Mouse (Mus musculus): ENCODE measurements at regions not wholly inside any gene's neighbourhood (a gene's known extent, or its start where the extent isn't known, plus 50 kb on each side); places are given as distances from the start of the nearest gene placed in this dataset.

DNA sequence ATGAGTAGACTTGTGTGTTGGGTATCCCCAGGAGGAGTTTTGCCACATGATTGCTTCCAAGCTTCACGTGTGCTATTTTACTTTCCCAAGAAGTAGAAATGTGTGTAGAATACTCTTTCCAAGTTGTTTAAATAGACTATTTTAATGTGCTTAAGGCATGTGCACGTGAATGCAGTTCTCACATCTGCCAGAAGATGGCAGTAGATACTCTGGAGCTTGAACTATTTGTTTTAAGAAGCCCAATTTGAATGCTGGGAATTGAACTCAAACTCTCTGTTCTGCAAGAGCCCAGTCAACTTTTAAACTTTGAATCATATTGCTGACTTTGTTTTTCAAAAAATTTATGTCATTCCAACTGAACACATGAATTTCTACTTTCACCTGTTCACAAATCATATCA lies 431.3 kb upstream of the Reg3g start:
- H3K4me1 ChIP-seq (replicated peaks; ENCODE audit: control insufficient read depth in 2 of 2, insufficient read depth in 2 of 2, low read length in 1 of 2) = no peaks in the 10 kb centered on the region
- 0% methylated on average over 2 of the region's 2 CpGs for WGBS (ENCODE audit: insufficient replicate concordance)
- DNase-seq (ENCODE audit: low read depth in 3 of 3, low spot score in 3 of 3) (no peak), ATAC-seq (ENCODE audit: insufficient read depth) (no peak)
- H3K27me3 ChIP-seq (ENCODE audit: control insufficient read depth, insufficient read depth, low read length) = no peaks in the 10 kb centered on the region
- H3K4me2 ChIP-seq (ENCODE audit: low read depth) = no peak overlapping the region
- no peak overlapping the region for H3K27ac ChIP-seq
- H3K9me3 ChIP-seq (ENCODE audit: control insufficient read depth, low read length) = no peaks in the 10 kb centered on the region
- no peak overlapping the region for H3K9ac ChIP-seq (replicated peaks)
- H3K36me3 ChIP-seq (replicated peaks; ENCODE audit: control insufficient read depth, insufficient read depth, low read depth) = no peaks in the 10 kb centered on the region
- no peak overlapping the region for H3K4me3 ChIP-seq (ENCODE audit: insufficient read depth in 1 of 2, low read depth in 2 of 2, low read length in 2 of 2)
- TF ChIP-seq EP300 (IDR thresholded peaks at IDR 0.05; ENCODE audit: low read depth) (no peak), CTCF (IDR thresholded peaks at IDR 0.05; ENCODE audit: low read depth) (peak; percentile 57)

DNA sequence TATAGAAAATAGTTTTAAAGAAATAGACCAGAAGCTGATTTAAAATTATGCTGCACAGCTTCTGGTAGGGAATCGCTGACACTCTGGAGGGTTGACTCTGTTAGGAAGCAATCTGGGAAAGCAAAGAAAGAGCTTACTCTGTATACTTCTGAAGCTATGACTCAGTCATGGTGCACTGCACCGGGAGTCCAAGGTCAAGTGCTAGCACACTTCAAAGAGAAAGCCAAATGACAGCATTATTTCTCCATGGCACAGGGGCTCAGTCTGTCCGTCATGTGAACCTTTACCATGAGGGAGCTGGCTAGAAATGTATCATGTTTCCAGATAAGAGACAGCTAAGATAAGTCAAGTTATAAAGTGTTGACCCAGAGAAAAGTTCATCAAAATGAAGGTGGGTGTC lies 424.1 kb upstream of the Reg3g start:
- WGBS (ENCODE audit: insufficient replicate concordance) = 72% methylated on average over 3 of the region's 3 CpGs
- no peak for ATAC-seq (ENCODE audit: insufficient read depth)
- DNase-seq (ENCODE audit: low read depth in 3 of 3, low spot score in 3 of 3) = no peak
- H3K27ac ChIP-seq = no peak overlapping the region
- no peak overlapping the region for H3K9ac ChIP-seq (replicated peaks)
- H3K36me3 ChIP-seq (replicated peaks; ENCODE audit: control insufficient read depth, insufficient read depth, low read depth) = no peaks in the 10 kb centered on the region
- no peak overlapping the region for H3K4me3 ChIP-seq (ENCODE audit: insufficient read depth in 1 of 2, low read depth in 2 of 2, low read length in 2 of 2)
- no peaks in the 10 kb centered on the region for H3K4me1 ChIP-seq (replicated peaks; ENCODE audit: control insufficient read depth in 2 of 2, insufficient read depth in 2 of 2, low read length in 1 of 2)
- TF ChIP-seq EP300 (IDR thresholded peaks at IDR 0.05; ENCODE audit: low read depth) (no peak), CTCF (IDR thresholded peaks at IDR 0.05; ENCODE audit: low read depth) (no peak)
- no peaks in the 10 kb centered on the region for H3K27me3 ChIP-seq (ENCODE audit: control insufficient read depth, insufficient read depth, low read length)
- H3K9me3 ChIP-seq (ENCODE audit: control insufficient read depth, low read length) = no peaks in the 10 kb centered on the region
- H3K4me2 ChIP-seq (ENCODE audit: low read depth) = no peak overlapping the region

DNA sequence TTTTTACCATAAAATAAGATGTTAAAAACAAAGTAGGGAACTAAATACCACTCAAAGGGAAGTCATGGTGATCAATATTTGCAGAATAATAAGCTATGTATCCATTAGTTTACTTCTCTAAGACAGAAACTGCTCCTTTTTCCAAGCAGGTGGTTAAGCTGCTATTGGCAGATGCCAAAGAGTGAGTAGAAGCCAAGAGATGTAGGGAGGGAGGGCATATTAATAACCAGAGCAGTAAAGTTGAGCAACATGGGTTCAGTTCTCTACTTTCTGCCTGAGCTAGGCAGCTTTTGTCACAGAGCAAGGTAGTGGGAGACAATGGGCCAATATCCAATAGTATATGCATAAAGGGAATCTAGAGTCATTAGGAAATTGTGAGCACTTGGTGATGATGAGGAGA lies 394.4 kb upstream of the Reg3g start:
- Histone ChIP-seq H3K4me2 (ENCODE audit: low read depth) (no peak overlapping the region), H3K36me3 (replicated peaks; ENCODE audit: control insufficient read depth, insufficient read depth, low read depth) (no peaks in the 10 kb centered on the region), H3K9me3 (ENCODE audit: control insufficient read depth, low read length) (no peaks in the 10 kb centered on the region), H3K4me1 (replicated peaks; ENCODE audit: control insufficient read depth in 2 of 2, insufficient read depth in 2 of 2, low read length in 1 of 2) (no peaks in the 10 kb centered on the region), H3K27ac (no peak overlapping the region), H3K9ac (replicated peaks) (no peak overlapping the region), H3K4me3 (ENCODE audit: insufficient read depth in 1 of 2, low read depth in 2 of 2, low read length in 2 of 2) (no peak overlapping the region), H3K27me3 (ENCODE audit: control insufficient read depth, insufficient read depth, low read length) (no peaks in the 10 kb centered on the region)
- TF ChIP-seq EP300 (IDR thresholded peaks at IDR 0.05; ENCODE audit: low read depth) (no peak), CTCF (IDR thresholded peaks at IDR 0.05; ENCODE audit: low read depth) (no peak)
- no peak for DNase-seq (ENCODE audit: low read depth in 3 of 3, low spot score in 3 of 3)
- no peak for ATAC-seq (ENCODE audit: insufficient read depth)

DNA sequence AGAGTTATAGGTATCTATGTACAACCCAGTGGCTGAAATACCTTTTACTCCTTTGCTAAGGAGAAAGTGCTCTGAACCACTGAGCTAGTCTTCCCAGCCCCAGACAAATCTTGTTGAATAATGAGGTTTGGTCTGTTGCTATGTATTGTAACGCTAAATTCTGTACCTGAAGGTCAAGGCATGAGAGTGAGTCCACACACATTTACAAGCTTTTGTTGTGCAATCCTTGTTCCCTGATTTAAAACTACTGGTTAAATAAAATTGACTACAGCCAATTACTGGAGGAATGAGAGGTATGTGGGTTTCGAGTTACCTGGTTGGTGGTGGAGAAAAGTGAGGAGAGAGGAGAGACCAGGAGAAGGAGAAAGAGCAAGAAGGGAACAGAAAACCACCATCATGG lies 372.6 kb upstream of the Reg3g start:
- Histone ChIP-seq H3K27ac (no peak overlapping the region), H3K4me3 (ENCODE audit: insufficient read depth in 1 of 2, low read depth in 2 of 2, low read length in 2 of 2) (no peak overlapping the region), H3K4me1 (replicated peaks; ENCODE audit: control insufficient read depth in 2 of 2, insufficient read depth in 2 of 2, low read length in 1 of 2) (no peaks in the 10 kb centered on the region), H3K27me3 (ENCODE audit: control insufficient read depth, insufficient read depth, low read length) (no peaks in the 10 kb centered on the region), H3K9me3 (ENCODE audit: control insufficient read depth, low read length) (no peaks in the 10 kb centered on the region), H3K4me2 (ENCODE audit: low read depth) (no peak overlapping the region), H3K9ac (replicated peaks) (no peak overlapping the region), H3K36me3 (replicated peaks; ENCODE audit: control insufficient read depth, insufficient read depth, low read depth) (no peaks in the 10 kb centered on the region)
- DNase-seq (ENCODE audit: low read depth in 3 of 3, low spot score in 3 of 3) (no peak), ATAC-seq (ENCODE audit: insufficient read depth) (no peak)
- WGBS (ENCODE audit: insufficient replicate concordance) = 42% methylated on average over 2 of the region's 2 CpGs
- TF ChIP-seq CTCF (IDR thresholded peaks at IDR 0.05; ENCODE audit: low read depth) = no peak
- TF ChIP-seq EP300 (IDR thresholded peaks at IDR 0.05; ENCODE audit: low read depth) = no peak

DNA sequence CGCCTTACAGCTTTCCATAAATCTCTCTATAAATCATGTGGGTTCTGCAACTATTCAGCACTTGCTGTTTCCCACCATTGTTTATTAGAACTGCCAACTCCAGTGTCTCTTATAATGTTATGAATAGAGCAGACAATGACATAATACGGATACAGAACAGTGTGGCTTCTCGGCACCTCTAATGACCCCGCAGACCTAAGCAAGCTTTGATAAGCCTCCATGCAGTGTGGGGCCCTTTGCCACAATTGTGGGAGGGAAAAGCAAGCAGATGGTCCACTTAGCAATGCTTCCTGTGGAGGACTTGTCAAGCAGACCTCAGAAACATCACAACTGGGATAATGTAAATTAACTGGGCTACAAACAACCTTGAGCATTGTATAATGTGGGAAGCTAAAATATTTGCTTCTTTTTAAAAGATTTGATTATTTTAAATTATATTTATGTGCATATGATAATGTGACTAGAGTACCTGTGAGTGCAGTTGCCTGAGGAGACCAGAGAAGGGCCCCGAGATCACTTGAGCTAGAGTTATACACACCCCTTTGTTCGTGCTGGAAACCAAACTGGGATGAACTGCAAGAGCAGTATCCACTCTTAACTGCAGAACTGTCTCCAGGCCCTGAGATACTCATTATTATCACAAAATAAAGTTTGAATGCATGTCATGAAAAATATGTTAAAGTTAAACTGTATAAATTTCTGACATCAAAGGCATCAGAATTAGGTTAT lies 357.4 kb upstream of the Reg3g start:
- Histone ChIP-seq H3K27me3 (ENCODE audit: control insufficient read depth, insufficient read depth, low read length) (no peaks in the 10 kb centered on the region), H3K9ac (replicated peaks) (no peak overlapping the region), H3K9me3 (ENCODE audit: control insufficient read depth, low read length) (no peaks in the 10 kb centered on the region), H3K36me3 (replicated peaks; ENCODE audit: control insufficient read depth, insufficient read depth, low read depth) (no peaks in the 10 kb centered on the region), H3K4me2 (ENCODE audit: low read depth) (no peak overlapping the region), H3K4me1 (replicated peaks; ENCODE audit: control insufficient read depth in 2 of 2, insufficient read depth in 2 of 2, low read length in 1 of 2) (no peaks in the 10 kb centered on the region), H3K27ac (no peak overlapping the region), H3K4me3 (ENCODE audit: insufficient read depth in 1 of 2, low read depth in 2 of 2, low read length in 2 of 2) (no peak overlapping the region)
- DNase-seq (ENCODE audit: low read depth in 3 of 3, low spot score in 3 of 3) = no peak
- WGBS (ENCODE audit: insufficient replicate concordance) = 36% methylated on average over 6 of the region's 6 CpGs
- TF ChIP-seq EP300 (IDR thresholded peaks at IDR 0.05; ENCODE audit: low read depth) (no peak), CTCF (IDR thresholded peaks at IDR 0.05; ENCODE audit: low read depth) (no peak)
- no peak for ATAC-seq (ENCODE audit: insufficient read depth)
